Mouse (Mus musculus): ENCODE results near the gene Pcp4l1. TPM values are rescaled to one million over a fixed set of nuclear protein-coding genes. Genes with fewer than 3 reads are reported as not detected.
"Not testable (repeated sequence)": the region's sequence is repeated elsewhere in the genome, so short reads cannot be mapped to it uniquely, and the experiment has no call there.

Gene Pcp4l1
- total RNA-seq, 4 experiments from 2014 or later, result 42.4 to 47.5 (median 44.4) TPM

GRCm38 (mm10) chr1:171137486-171138155 is 58.4 kb downstream of the Pcp4l1 start:
- DNase-seq (ENCODE audit: low spot score in 2 of 2), result not testable (repeated sequence)

DNA sequence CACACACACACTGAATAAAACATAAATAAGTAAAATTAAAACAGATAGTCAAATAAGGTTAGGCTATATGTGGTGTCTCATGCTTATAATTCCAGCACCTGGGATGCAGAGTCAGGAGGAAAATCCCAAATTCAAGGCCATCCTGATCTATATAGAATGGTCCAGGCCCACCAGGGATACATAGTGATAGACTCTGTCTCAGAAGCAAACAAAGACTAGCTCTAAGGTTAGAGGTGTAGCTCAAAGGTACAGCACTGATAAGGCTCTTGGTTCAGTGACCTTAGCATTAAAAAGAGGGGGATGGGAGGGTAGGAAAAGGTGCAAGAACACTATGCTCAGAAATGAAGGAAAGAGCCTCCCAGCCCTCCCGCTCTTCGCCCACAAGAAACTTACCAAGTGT is 60.5 kb downstream of the Pcp4l1 start:
- DNase-seq (ENCODE audit: low spot score in 2 of 2), result no peak

- no peak for DNase-seq (ENCODE audit: low spot score in 2 of 2)
Measured at GRCm38 (mm10) chr1:171130971-171131370, 65.1 kb downstream of the Pcp4l1 start.

DNA sequence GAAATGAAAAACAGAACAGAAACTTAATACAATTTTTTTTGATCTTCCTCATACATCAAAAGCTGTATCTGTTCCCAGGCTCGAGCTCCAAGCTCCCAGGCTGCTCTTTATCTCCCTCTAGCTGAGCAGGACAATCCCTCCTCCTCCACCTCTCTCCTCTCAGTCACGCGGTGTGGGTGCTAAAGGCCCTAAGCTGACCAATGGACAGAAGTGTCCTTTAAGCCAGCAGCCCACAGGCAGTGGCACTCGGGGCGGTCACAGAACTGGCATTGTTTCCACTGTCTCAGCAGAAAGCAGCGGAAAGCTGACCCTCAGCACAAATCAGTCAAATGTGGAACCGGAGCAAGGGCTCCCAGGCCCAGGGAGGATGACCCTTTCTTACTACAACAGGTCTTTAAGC is 66.8 kb downstream of the Pcp4l1 start:
- peak; percentile 57 to 63 for DNase-seq (ENCODE audit: low spot score in 2 of 2)

DNA sequence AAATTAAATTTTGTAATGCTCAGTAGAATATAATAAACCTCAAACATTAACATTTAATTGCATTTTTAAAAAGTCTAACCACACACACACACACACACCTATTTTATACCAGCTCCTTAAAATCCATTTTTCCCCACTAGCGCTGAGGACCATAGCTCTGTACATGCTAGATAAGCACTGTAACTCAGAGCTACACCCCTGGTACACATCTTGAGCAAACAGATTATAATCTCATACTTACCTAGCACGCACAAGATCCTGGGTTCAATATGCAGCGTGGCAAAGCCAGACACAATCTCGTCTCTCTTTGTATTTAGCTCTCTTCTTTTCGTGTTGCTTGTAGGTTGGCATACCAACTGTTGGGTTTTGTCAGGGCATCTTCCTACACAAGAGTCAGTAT is 71.7 kb downstream of the Pcp4l1 start:
- no peak for DNase-seq (ENCODE audit: low spot score in 2 of 2)

Other genes starting within 250 kb of the Pcp4l1 start
- 10 to 100 TPM in 2 of 4 experiments, 1 to 10 TPM in 2; 4.2 to 46.4 (median 21.4) TPM for gene Fcgr2b, start 219.7 kb downstream of the Pcp4l1 start, total RNA-seq (2022)
- gene Fcgr4, start 177.3 kb downstream of the Pcp4l1 start, total RNA-seq (2022), result 1 to 10 TPM in 2 of 4 experiments, not detected in 2; 1.5 to 1.7 TPM
- 10 to 100 TPM; 10.6 to 67.7 (median 34.1) TPM for gene Fcgr3, start 131.3 kb downstream of the Pcp4l1 start, total RNA-seq (2022)
- gene Cfap126, start 82.3 kb downstream of the Pcp4l1 start, total RNA-seq (2022), result 1 to 10 TPM in 2 of 4 experiments, under 1 TPM in 2; 0.43 to 3.1 (median 1.3) TPM
- 100 to 1,000 TPM; 201 to 206 (median 203) TPM for gene Sdhc, start 45.7 kb downstream of the Pcp4l1 start, total RNA-seq (2022)
- gene Mpz, start 45.6 kb downstream of the Pcp4l1 start, total RNA-seq (2022), result not detected
- gene Nr1i3, start 17.7 kb upstream of the Pcp4l1 start, total RNA-seq (2022), result under 1 TPM in 2 of 4 experiments, not detected in 2; 0.10 to 0.36 TPM
- gene Tomm40l, start 26.2 kb upstream of the Pcp4l1 start, total RNA-seq (2022), result 10 to 100 TPM; 69.3 to 85.0 (median 74.9) TPM
- 1 to 10 TPM; 1.9 to 3.1 (median 2.5) TPM for gene Apoa2, start 28.8 kb upstream of the Pcp4l1 start, total RNA-seq (2022)
- 10 to 100 TPM; 10.9 to 95.1 (median 48.8) TPM for gene Fcer1g, start 38.1 kb upstream of the Pcp4l1 start, total RNA-seq (2022)
- gene Adamts4, start 54.2 kb upstream of the Pcp4l1 start, total RNA-seq (2022), result 10 to 100 TPM; 11.6 to 13.7 (median 12.4) TPM
- 100 to 1,000 TPM; 263 to 286 (median 271) TPM for gene Ndufs2, start 55.1 kb upstream of the Pcp4l1 start, total RNA-seq (2022)
- gene B4galt3, start 74.1 kb upstream of the Pcp4l1 start, total RNA-seq (2022), result 10 to 100 TPM; 63.5 to 76.8 (median 70.2) TPM
- gene Ppox, start 84.9 kb upstream of the Pcp4l1 start, total RNA-seq (2022), result 10 to 100 TPM; 28.5 to 37.1 (median 33.3) TPM
- gene Usp21, start 91.7 kb upstream of the Pcp4l1 start, total RNA-seq (2022), result 10 to 100 TPM; 53.7 to 63.6 (median 58.8) TPM
- 100 to 1,000 TPM; 101 to 113 (median 108) TPM for gene Ufc1, start 98.8 kb upstream of the Pcp4l1 start, total RNA-seq (2022)
- gene Dedd, start 132.9 kb upstream of the Pcp4l1 start, total RNA-seq (2022), result 10 to 100 TPM; 35.7 to 41.2 (median 38.2) TPM
- 10 to 100 TPM; 40.1 to 54.1 (median 45.6) TPM for gene Nit1, start 149.4 kb upstream of the Pcp4l1 start, total RNA-seq (2022)
- gene Pfdn2, start 149.4 kb upstream of the Pcp4l1 start, total RNA-seq (2022), result 100 to 1,000 TPM in 3 of 4 experiments, 10 to 100 TPM in 1; 97.7 to 171 (median 130) TPM
- 10 to 100 TPM in 2 of 4 experiments, 1 to 10 TPM in 2; 5.1 to 11.7 (median 8.2) TPM for gene Klhdc9, start 164.5 kb upstream of the Pcp4l1 start, total RNA-seq (2022)
- gene Nectin4, start 173.8 kb upstream of the Pcp4l1 start, total RNA-seq (2022), result 1 to 10 TPM; 5.6 to 7.6 (median 6.5) TPM
- 1 to 10 TPM; 1.9 to 8.7 (median 4.9) TPM for gene Arhgap30, start 192.7 kb upstream of the Pcp4l1 start, total RNA-seq (2022)
- 100 to 1,000 TPM; 110 to 142 (median 124) TPM for gene Usf1, start 215.0 kb upstream of the Pcp4l1 start, total RNA-seq (2022)
- gene Tstd1, start 222.6 kb upstream of the Pcp4l1 start, total RNA-seq (2022), result 10 to 100 TPM in 1 of 4 experiments, 1 to 10 TPM in 3; 3.0 to 10.0 (median 4.6) TPM
- 10 to 100 TPM in 2 of 4 experiments, 1 to 10 TPM in 2; 4.8 to 18.6 (median 11.1) TPM for gene F11r, start 241.3 kb upstream of the Pcp4l1 start, total RNA-seq (2022)